Mouse (Mus musculus) neural tube, embryonic 12.5 days (tissue): Measurements from ENCODE around the gene Exoc3l. TPM values are rescaled to one million over a fixed set of nuclear protein-coding genes. Genes with fewer than 3 reads are reported as not detected.

ENCODE experiments used
- ATAC-seq: fragments of 200-750 bp; cut with Nextera tagmentation; 2 replicates; pipeline ENCODE4 v1.8.0; 2017; ENCODE audit warnings: low read depth, mild to moderate bottlenecking, moderate TSS enrichment, moderate library complexity; ENCODE audit not compliant: low FRiP score
- H3K27ac ChIP-seq: fragments of 300-500 bp; sonication (generic); 2 replicates; pipeline ENCODE4 v1.5.1; 2016
- H3K27me3 ChIP-seq: fragments of 300-500 bp; sonication (generic); replicated peaks from 2 replicates; pipeline ENCODE4 v1.6.1; 2016; ENCODE audit warnings: mild to moderate bottlenecking
- H3K36me3 ChIP-seq: fragments of 300-500 bp; sonication (generic); 2 replicates; pipeline ENCODE4 v1.6.1; 2016; ENCODE audit warnings: mild to moderate bottlenecking
- H3K4me1 ChIP-seq: fragments of 300-500 bp; sonication (generic); 2 replicates; pipeline ENCODE4 v1.6.1; 2016
- H3K4me2 ChIP-seq: fragments of 300-500 bp; sonication (generic); replicated peaks from 2 replicates; pipeline ENCODE4 v1.6.1; 2016; ENCODE audit warnings: mild to moderate bottlenecking
- H3K4me3 ChIP-seq: fragments of 300-500 bp; sonication (generic); 2 replicates; pipeline ENCODE4 v1.5.1; 2016
- H3K9ac ChIP-seq: fragments of 300-500 bp; sonication (generic); 2 replicates; pipeline ENCODE4 v1.6.1; 2016; ENCODE audit warnings: mild to moderate bottlenecking
- H3K9me3 ChIP-seq: fragments of 300-500 bp; sonication (generic); 2 replicates; pipeline ENCODE4 v1.6.1; 2016; ENCODE audit warnings: mild to moderate bottlenecking
- WGBS: fragments of 180-500 bp; shearing (Covaris S2); methylation state at CpG from one replicate; pipeline ENCODE4 v1.1.7; 2016; 5-methylcytosine and 5-hydroxymethylcytosine counted together
- polyA plus RNA-seq: library from polyadenylated mRNA; unstranded; fragments of >200 nt; fragmentation: Nextera tagmentation; extraction: Ambion mirVana; gene quantifications from 2 replicates; pipeline ENCODE4 v1.2.1, GENCODE M21; 2016

Exoc3l gene
- polyA plus RNA-seq, 1 experiment from 2014 or later = 16.3 TPM

GRCm38 (mm10) chr8:105331469-105331868 is 35.6 kb upstream of the Exoc3l start:
- no peaks in the 10 kb centered on the region for H3K27me3 ChIP-seq
- 0 out of 2 replicates have a peak overlapping the region, but pooled peaks have one; percentile 17 for H3K9ac ChIP-seq
- H3K9me3 ChIP-seq = no peaks in the 10 kb centered on the region
- no peak overlapping the region for H3K27ac ChIP-seq
- no peak overlapping the region for H3K4me3 ChIP-seq
- no peak for ATAC-seq
- H3K36me3 ChIP-seq = peaks cover 66% of the 10 kb centered on the region
- H3K4me1 ChIP-seq = peaks cover 10% of the 10 kb centered on the region
- H3K4me2 ChIP-seq = no peak overlapping the region
- WGBS = 95% methylated on average over 22 of the region's 22 CpGs

- H3K36me3 ChIP-seq = peaks cover 62% of the 10 kb centered on the region
- H3K4me3 ChIP-seq = no peak overlapping the region
- no peak overlapping the region for H3K9ac ChIP-seq
- no peaks in the 10 kb centered on the region for H3K27me3 ChIP-seq
- no peak overlapping the region for H3K4me2 ChIP-seq
- H3K9me3 ChIP-seq = no peaks in the 10 kb centered on the region
- peaks cover 11% of the 10 kb centered on the region for H3K4me1 ChIP-seq
- 96% methylated on average over 12 of the region's 12 CpGs for WGBS
- H3K27ac ChIP-seq = no peak overlapping the region
- ATAC-seq = no peak
Measured at GRCm38 (mm10) chr8:105330325-105330724, 34.4 kb upstream of the Exoc3l start.

- no peak overlapping the region for H3K27ac ChIP-seq
Measured at GRCm38 (mm10) chr8:105326968-105327367, 31.1 kb upstream of the Exoc3l start.

GRCm38 (mm10) chr8:105326141-105326672 is 30.3 kb upstream of the Exoc3l start, which contains the start of the genes Lrrc29 and Tmem208:
Lrrc29 (minus strand) TSS chr8:105326278.
Tmem208 (plus strand) TSS chr8:105326354.
- Histone ChIP-seq H3K4me2 (peak within 1 kb of the TSS; percentile 82), H3K36me3 (peaks cover 46% of the 10 kb centered on the region), H3K4me1 (peaks cover 21% of the 10 kb centered on the region), H3K9me3 (no peaks in the 10 kb centered on the region), H3K9ac (peak within 1 kb of the TSS; percentile 80), H3K27me3 (no peaks in the 10 kb centered on the region), H3K4me3 (peak within 1 kb of the TSS; percentile 70), H3K27ac (0 out of 2 replicates have a peak within 1 kb of the TSS, but pooled peaks have one; percentile 43)
- WGBS = under 1% methylated on average over 36 of the region's 36 CpGs
- peak; percentile 92 for ATAC-seq

More at GRCm38 (mm10) chr8:105326968-105327367, 31.1 kb upstream of the Exoc3l start:
- Histone ChIP-seq H3K4me1 (peaks cover 21% of the 10 kb centered on the region), H3K27me3 (no peaks in the 10 kb centered on the region), H3K9me3 (no peaks in the 10 kb centered on the region), H3K9ac (peak overlapping the region; percentile 71), H3K36me3 (peaks cover 54% of the 10 kb centered on the region), H3K4me2 (peak overlapping the region; percentile 82), H3K4me3 (peak overlapping the region; percentile 70)
- ATAC-seq = no peak
- WGBS = 49% methylated on average over 6 of the region's 6 CpGs

- Histone ChIP-seq H3K27ac (0 out of 2 replicates have a peak overlapping the region, but pooled peaks have one; percentile 43), H3K4me1 (peaks cover 21% of the 10 kb centered on the region), H3K36me3 (peaks cover 41% of the 10 kb centered on the region), H3K9me3 (no peaks in the 10 kb centered on the region), H3K4me3 (peak overlapping the region; percentile 70), H3K9ac (peak overlapping the region; percentile 80), H3K27me3 (no peaks in the 10 kb centered on the region), H3K4me2 (peak overlapping the region; percentile 82)
- WGBS = under 1% methylated on average over 12 of the region's 12 CpGs
- ATAC-seq = peak; percentile 68
Measured at GRCm38 (mm10) chr8:105325641-105326093, 29.8 kb upstream of the Exoc3l start.

GRCm38 (mm10) chr8:105323183-105323582 is 27.3 kb upstream of the Exoc3l start:
- H3K4me1 ChIP-seq = peaks cover 21% of the 10 kb centered on the region
- no peaks in the 10 kb centered on the region for H3K9me3 ChIP-seq
- no peak overlapping the region for H3K9ac ChIP-seq
- peaks cover 21% of the 10 kb centered on the region for H3K36me3 ChIP-seq
- no peak overlapping the region for H3K27ac ChIP-seq
- H3K4me3 ChIP-seq = no peak overlapping the region
- ATAC-seq = no peak
- 94% methylated on average over 4 of the region's 4 CpGs for WGBS
- H3K27me3 ChIP-seq = no peaks in the 10 kb centered on the region
- H3K4me2 ChIP-seq = no peak overlapping the region

GRCm38 (mm10) chr8:105318662-105319190 is 22.8 kb upstream of the Exoc3l start:
- H3K27me3 ChIP-seq = no peaks in the 10 kb centered on the region
- WGBS = 84% methylated on average over 11 of the region's 11 CpGs
- no peaks in the 10 kb centered on the region for H3K9me3 ChIP-seq
- no peak overlapping the region for H3K27ac ChIP-seq
- ATAC-seq = no peak
- no peak overlapping the region for H3K4me3 ChIP-seq
- no peak overlapping the region for H3K4me2 ChIP-seq
- peaks cover 53% of the 10 kb centered on the region for H3K36me3 ChIP-seq
- H3K4me1 ChIP-seq = no peaks in the 10 kb centered on the region
- no peak overlapping the region for H3K9ac ChIP-seq

GRCm38 (mm10) chr8:105317941-105318340 is 22.0 kb upstream of the Exoc3l start:
- peaks cover 56% of the 10 kb centered on the region for H3K36me3 ChIP-seq
- no peak for ATAC-seq
- H3K9me3 ChIP-seq = no peaks in the 10 kb centered on the region
- H3K27me3 ChIP-seq = no peaks in the 10 kb centered on the region
- no peak overlapping the region for H3K27ac ChIP-seq
- H3K4me2 ChIP-seq = no peak overlapping the region
- no peak overlapping the region for H3K4me3 ChIP-seq
- WGBS = 87% methylated on average over 4 of the region's 4 CpGs
- no peaks in the 10 kb centered on the region for H3K4me1 ChIP-seq
- H3K9ac ChIP-seq = no peak overlapping the region

GRCm38 (mm10) chr8:105315073-105315769 is 19.3 kb upstream of the Exoc3l start:
- H3K4me2 ChIP-seq = no peak overlapping the region
- H3K36me3 ChIP-seq = peaks cover 65% of the 10 kb centered on the region
- H3K4me1 ChIP-seq = no peaks in the 10 kb centered on the region
- WGBS = 91% methylated on average over 18 of the region's 18 CpGs
- H3K4me3 ChIP-seq = no peak overlapping the region
- no peak overlapping the region for H3K27ac ChIP-seq
- no peak for ATAC-seq
- no peaks in the 10 kb centered on the region for H3K27me3 ChIP-seq
- H3K9ac ChIP-seq = no peak overlapping the region
- H3K9me3 ChIP-seq = no peaks in the 10 kb centered on the region

GRCm38 (mm10) chr8:105313622-105314402 is 17.9 kb upstream of the Exoc3l start:
- 86% methylated on average over 9 of the region's 9 CpGs for WGBS
- H3K9me3 ChIP-seq = no peaks in the 10 kb centered on the region
- H3K27me3 ChIP-seq = no peaks in the 10 kb centered on the region
- no peak for ATAC-seq
- no peaks in the 10 kb centered on the region for H3K4me1 ChIP-seq
- H3K36me3 ChIP-seq = peaks cover 77% of the 10 kb centered on the region
- H3K4me3 ChIP-seq = no peak overlapping the region
- no peak overlapping the region for H3K4me2 ChIP-seq
- H3K27ac ChIP-seq = no peak overlapping the region
- no peak overlapping the region for H3K9ac ChIP-seq

- 93% methylated on average over 8 of the region's 8 CpGs for WGBS
- Histone ChIP-seq H3K9ac (no peak overlapping the region), H3K4me1 (no peaks in the 10 kb centered on the region), H3K27me3 (no peaks in the 10 kb centered on the region), H3K9me3 (no peaks in the 10 kb centered on the region), H3K36me3 (peaks cover 79% of the 10 kb centered on the region), H3K4me3 (no peak overlapping the region), H3K4me2 (no peak overlapping the region), H3K27ac (no peak overlapping the region)
- ATAC-seq = no peak
Measured at GRCm38 (mm10) chr8:105312891-105313481, 17.1 kb upstream of the Exoc3l start.
